Mouse (Mus musculus) bone marrow, adult 2 months (tissue): ENCODE measurements around the gene Ppfia4.

Source experiments
- CTCF ChIP-seq: fragments of 200-500 bp; IDR thresholded peaks from 2 replicates; pipeline ENCODE4 v1.5.1; 2011; ENCODE audit warnings: low read length, control low read depth; ENCODE audit not compliant: control insufficient read depth, insufficient read depth
- POLR2A ChIP-seq: fragments of 200-500 bp; IDR thresholded peaks from 2 replicates; pipeline ENCODE4 v1.6.1; 2011; ENCODE audit warnings: low read depth, mild to moderate bottlenecking, control low read depth, low read length, borderline replicate concordance; ENCODE audit not compliant: control insufficient read depth

GRCm38 (mm10) chr1:134283108-134283507 is 49.6 kb downstream of the Ppfia4 start:
- TF ChIP-seq POLR2A, result no peak
- TF ChIP-seq CTCF, result no peak
